Mouse (Mus musculus): ENCODE results near the gene Adam15. TPM values are rescaled to one million over a fixed set of nuclear protein-coding genes. Genes with fewer than 3 reads are reported as not detected.

Adam15 gene
- total and polyA plus RNA-seq, 3 experiments: 15.3 to 43.2 TPM; not detected in 1

DNA sequence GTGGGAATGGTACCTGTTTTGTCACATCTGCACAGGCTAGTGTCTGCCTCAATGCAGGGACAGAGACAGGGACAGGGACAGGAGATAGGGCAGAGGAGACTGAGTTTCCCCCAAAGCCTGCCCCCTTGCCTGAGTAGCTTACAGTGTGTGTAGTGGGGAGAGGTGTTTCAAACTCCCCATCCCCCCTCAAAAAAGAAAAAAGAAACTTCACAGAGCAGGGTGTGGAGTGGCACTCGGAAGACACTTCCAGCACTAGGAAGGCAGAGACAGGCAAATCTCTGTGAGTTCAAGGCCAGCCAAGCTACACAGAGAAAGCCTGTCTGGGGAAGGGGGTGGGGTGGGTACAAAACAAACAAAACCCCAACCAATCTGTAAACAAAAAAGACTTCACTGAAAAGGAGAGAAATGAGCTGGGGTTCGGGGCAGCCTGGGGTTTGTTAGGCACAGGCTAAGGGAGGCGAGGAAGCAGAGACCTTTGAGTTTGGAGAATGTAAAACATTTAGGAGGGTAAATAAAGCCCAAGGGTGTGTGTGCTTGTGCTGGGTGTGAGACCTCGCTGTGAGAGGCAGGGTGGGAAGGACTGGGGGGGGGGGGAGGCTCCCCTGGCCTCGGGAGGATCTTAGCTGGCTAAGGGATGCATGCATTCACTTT, 23.9 kb upstream of the Adam15 start:
- H3K27ac ChIP-seq (ENCODE audit: control insufficient read depth, low read depth, low read length): no peak overlapping the region
- H3K27me3 ChIP-seq (ENCODE audit: control insufficient read depth in 1 of 2, insufficient read depth in 2 of 2, low read length in 2 of 2): peaks cover 0 to 3% of the 10 kb centered on the region in 2 experiments; a peak in 1 of 4 replicates
- no peaks in the 10 kb centered on the region for H3K9me3 ChIP-seq (replicated peaks; ENCODE audit: insufficient read depth, low read length)
- no peaks in the 10 kb centered on the region for H3K79me2 ChIP-seq (ENCODE audit: control insufficient read depth, insufficient read depth, low read length, poor library complexity)
- no peak overlapping the region for H3K4me3 ChIP-seq (ENCODE audit: control insufficient read depth in 1 of 2, insufficient read depth in 1 of 2, low read depth in 2 of 2, low read length in 2 of 2)
- TF ChIP-seq JUND (IDR thresholded peaks at IDR 0.05; ENCODE audit: low read depth, low read length) (no peak), BHLHE40 (IDR thresholded peaks at IDR 0.05; ENCODE audit: borderline replicate concordance, low read depth, low read length) (no peak), ZNF384 (IDR thresholded peaks at IDR 0.05; ENCODE audit: low read depth, low read length) (no peak), ZC3H11A (IDR thresholded peaks at IDR 0.05; ENCODE audit: low read depth, low read length) (no peak), USF2 (IDR thresholded peaks at IDR 0.05; ENCODE audit: borderline replicate concordance in 1 of 2, insufficient read depth in 1 of 2, low read depth in 1 of 2, low read length in 2 of 2) (no peak), MAFK (IDR thresholded peaks at IDR 0.05; ENCODE audit: borderline replicate concordance, low read depth, low read length) (no peak), TBP (IDR thresholded peaks at IDR 0.05; ENCODE audit: low read depth, low read length) (no peak), TCF12 (IDR thresholded peaks at IDR 0.05; ENCODE audit: low read depth, low read length) (no peak)
- peaks cover 0 to 9% of the 10 kb centered on the region in 2 experiments; a peak in 1 of 4 replicates for H3K4me1 ChIP-seq (ENCODE audit: control insufficient read depth in 1 of 2, insufficient read depth in 2 of 2, low read length in 2 of 2)
- H3K9ac ChIP-seq (ENCODE audit: control insufficient read depth, low read depth, low read length, poor library complexity, severe bottlenecking): no peak overlapping the region
- peaks cover 0 to 4% of the 10 kb centered on the region in 2 experiments; a peak in 1 of 4 replicates for H3K36me3 ChIP-seq (ENCODE audit: control insufficient read depth in 1 of 2, insufficient read depth in 2 of 2, low read length in 2 of 2)
- no peak for DNase-seq (ENCODE audit: low read depth, low spot score)

DNA sequence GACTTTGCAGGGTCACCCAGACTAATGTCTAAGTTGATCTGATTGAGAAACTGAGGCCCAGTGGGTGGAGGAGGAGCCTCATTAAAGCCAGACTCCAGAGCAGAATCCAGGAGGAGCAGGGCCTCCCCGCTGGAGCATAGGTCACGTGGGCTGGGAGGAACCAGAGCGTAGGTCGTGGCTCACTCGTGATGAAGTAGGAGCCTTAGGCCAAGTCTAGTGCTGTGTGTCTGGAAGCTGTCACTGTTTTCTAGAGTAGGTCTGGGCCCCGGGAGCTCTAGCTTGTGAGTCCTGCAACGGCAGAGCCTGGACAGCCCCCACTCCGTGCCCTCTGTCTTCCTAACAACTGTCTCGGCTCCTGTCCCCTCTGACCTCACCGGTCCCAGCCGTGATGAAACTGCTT, 17.5 kb upstream of the Adam15 start:
- H3K27ac ChIP-seq (ENCODE audit: control insufficient read depth, low read depth, low read length): no peak overlapping the region
- H3K4me1 ChIP-seq (ENCODE audit: control insufficient read depth in 1 of 2, insufficient read depth in 2 of 2, low read length in 2 of 2): no peaks in the 10 kb centered on the region
- no peak overlapping the region for H3K4me3 ChIP-seq (ENCODE audit: control insufficient read depth in 1 of 2, insufficient read depth in 1 of 2, low read depth in 2 of 2, low read length in 2 of 2)
- H3K9me3 ChIP-seq (replicated peaks; ENCODE audit: insufficient read depth, low read length): no peaks in the 10 kb centered on the region
- no peak for TF ChIP-seq ETS1 (IDR thresholded peaks at IDR 0.05; ENCODE audit: low read depth, low read length)
- TF ChIP-seq USF1 (IDR thresholded peaks at IDR 0.05; ENCODE audit: low read depth, low read length): 0 out of 2 replicates have a peak, but pooled peaks have one; percentile 21
- no peak for TF ChIP-seq POLR2AphosphoS2 (IDR thresholded peaks at IDR 0.05; ENCODE audit: low read length)
- DNase-seq (ENCODE audit: low read depth, low spot score): no peak
- H3K9ac ChIP-seq (ENCODE audit: control insufficient read depth, low read depth, low read length, poor library complexity, severe bottlenecking): no peak overlapping the region
- H3K36me3 ChIP-seq (ENCODE audit: control insufficient read depth in 1 of 2, insufficient read depth in 2 of 2, low read length in 2 of 2): no peaks in the 10 kb centered on the region
- H3K79me2 ChIP-seq (ENCODE audit: control insufficient read depth, insufficient read depth, low read length, poor library complexity): no peaks in the 10 kb centered on the region
- H3K27me3 ChIP-seq (ENCODE audit: control insufficient read depth in 1 of 2, insufficient read depth in 2 of 2, low read length in 2 of 2): peaks cover 14 to 19% of the 10 kb centered on the region in 2 experiments

Data from MEL (cell line).